Mouse (Mus musculus): Measurements from ENCODE around the gene Esr1. TPM values are rescaled to one million over a fixed set of nuclear protein-coding genes. Genes with fewer than 3 reads are reported as not detected.
"Not testable (repeated sequence)": the region's sequence is repeated elsewhere in the genome, so short reads cannot be mapped to it uniquely, and the experiment has no call there.

The Esr1 gene
- polyA plus RNA-seq, 1 experiment from 2014 or later, result 0.47 TPM

DNA sequence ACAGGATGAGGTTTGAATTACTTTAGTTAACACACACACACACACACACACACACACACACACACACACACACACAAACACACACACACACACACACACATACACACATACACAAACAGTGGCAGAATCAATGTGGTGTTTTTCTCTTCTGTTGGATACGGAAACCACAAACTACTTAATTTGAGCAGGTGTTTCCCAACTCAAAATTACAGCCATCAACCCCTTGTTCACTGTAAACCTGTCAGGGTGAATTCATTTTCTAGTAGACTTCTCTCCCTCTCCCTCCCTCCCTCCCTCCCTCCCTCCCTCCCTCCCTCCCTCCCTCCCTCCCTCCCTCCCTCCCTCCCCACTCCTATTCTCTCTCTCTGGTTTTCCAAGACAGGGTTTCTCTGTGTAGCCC is 8.0 kb downstream of the Esr1 start:
- DNase-seq (ENCODE audit: low spot score), result not testable (repeated sequence)

DNA sequence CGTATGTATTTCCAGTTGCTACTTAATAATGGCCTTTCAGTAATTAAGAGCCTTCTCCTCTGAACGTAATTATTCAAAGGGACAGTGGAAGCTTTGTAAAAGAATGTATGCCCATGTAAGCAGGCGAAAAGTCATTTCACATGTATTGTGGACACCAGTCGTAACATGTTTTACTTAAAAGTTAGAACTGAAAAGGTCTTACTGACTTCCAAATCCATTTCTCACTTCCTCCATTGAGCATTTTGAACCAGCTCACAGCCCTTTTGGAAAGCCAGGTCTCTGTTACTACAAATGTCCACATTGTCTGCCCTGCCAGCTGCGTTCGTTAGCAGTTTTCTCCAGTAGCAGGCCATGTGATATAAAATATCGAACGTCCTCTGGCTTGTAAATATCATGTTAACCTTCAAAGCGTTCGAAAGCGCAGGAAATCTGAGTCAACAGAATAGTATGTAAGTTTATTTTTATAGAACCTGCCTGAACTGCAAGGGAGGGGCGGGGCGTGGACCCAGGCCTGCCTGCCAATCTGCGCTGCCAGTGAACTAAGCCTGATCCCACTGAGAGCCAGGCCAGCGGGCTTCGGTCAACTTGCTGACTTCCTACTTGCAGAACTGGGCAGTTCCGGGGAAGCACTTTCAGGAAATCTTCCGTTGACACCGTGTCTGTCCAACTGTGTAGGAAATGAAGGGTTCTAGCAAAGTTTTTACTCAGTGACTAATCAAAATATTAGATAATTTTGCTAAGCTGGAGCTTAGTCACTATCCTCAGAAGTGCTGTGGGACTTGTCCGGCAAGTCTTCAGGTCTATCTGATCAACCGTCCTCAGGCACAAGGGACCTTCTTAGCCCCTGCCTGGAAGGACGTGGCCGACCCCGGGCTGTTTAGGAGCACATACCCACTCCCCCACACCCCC is 9.5 kb downstream of the Esr1 start:
- DNase-seq (ENCODE audit: low spot score), result no peak

DNA sequence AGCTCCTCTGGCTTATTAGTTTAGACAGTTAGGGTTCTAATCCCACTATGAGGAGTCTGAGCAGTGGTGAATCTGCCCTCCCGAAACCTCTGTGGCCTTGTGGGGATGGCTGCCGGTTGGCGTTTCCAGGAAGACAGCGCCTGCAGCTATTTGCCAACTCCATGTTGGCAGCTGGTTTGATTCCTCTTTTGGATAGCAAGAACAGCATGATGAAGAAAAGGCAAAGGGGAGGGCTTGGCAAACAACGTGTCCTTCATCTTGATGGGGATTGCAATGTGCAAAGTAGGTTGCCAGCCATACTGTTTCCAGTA is 10.1 kb downstream of the Esr1 start:
- DNase-seq (ENCODE audit: low spot score), result no peak

DNA sequence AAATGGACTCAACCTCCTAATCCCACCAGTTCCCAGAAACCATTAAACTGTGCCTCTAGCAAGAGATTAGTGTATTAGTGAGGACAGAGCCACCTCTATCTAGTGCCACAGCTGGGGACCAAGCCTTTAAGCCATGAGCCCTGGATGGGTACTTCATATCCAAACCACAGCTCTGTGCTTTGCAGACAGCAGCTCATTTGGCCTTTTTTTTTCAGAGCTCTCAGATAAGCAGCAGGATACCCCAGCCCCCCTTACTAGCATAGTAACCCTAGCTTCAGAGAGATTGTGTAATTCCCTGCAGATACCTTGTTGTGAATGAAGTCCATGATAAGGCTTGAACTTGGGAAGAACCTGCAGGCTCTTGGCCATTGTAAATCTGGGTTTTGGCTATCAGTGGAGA is 11.9 kb downstream of the Esr1 start:
- DNase-seq (ENCODE audit: low spot score), result no peak

DNA sequence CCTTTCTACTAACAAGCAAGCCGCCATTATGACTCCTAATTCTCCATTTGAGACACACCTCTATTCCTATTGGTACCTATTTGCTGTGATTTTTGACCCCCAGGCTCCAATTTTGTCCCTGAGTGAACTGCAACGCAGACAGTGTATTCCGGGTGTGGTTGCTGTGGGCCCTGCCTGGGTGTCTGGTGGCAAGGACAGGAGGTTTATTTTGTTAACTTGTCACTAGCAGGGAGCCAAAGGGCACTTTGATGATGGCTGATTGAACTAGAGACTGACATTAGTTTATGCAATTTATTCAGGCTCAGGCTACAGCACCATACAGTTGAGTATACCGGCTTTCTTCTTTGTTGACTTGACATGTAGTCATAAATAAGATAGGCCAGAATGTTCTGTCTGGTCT is 13.2 kb downstream of the Esr1 start:
- no peak for DNase-seq (ENCODE audit: low spot score)

DNA sequence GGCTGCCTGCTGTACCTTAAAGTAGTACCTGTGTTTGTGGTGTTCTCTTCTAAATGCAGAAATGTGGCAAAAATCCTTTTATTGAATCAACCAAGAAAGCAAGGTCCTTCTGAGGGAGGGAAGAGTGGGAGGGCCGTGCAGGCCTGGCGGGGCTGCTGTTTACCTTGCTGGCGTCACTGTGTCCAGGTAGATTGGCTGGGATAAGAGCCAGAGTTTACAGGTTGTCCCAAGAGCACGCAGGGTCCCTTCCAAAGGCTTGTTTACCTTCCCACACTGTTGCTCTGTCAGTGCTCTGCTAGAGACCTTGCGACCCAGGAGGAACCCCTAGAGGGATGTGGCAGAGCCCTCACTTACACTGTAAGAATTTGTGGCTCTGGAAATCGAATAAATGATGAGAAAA is 13.9 kb downstream of the Esr1 start:
- DNase-seq (ENCODE audit: low spot score), result no peak

DNA sequence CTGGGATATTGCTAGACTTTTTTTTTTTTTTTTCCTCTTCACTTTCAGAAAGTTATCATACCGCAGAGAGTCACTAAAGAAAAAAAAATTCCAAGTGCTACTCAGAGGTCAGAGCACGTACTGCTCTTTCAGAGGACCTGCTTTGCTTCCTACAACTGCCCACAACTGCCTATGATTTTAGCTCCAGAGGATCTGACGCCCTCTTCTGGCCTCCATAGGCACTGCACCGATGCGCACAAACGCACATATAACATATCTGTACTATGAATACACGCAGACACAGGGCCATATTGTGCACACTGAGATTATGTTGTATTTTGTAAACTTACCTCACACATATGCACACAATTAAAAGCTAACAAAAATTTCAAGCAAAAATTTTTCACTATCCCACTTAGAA is 15.0 kb downstream of the Esr1 start:
- no peak for DNase-seq (ENCODE audit: low spot score)

DNA sequence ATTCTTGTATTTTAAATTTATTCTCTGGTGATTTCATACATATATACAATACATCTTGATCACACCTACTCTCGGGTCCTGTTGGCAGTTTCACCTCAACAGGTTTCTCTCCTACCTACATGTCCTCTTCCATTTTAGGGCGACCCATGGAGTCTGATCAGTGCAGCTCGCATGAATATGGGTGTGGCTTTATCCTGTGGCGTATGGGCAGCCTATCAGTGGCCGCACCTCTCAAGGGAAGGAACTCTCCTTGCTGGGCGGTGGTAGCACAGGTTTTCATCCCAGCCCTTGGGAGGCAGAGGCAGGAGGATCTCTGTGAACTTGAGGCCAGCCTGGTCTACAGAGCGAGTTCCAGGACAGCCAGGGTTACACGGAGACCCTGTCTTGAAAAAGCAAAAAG is 15.6 kb downstream of the Esr1 start:
- DNase-seq (ENCODE audit: low spot score), result no peak

DNA sequence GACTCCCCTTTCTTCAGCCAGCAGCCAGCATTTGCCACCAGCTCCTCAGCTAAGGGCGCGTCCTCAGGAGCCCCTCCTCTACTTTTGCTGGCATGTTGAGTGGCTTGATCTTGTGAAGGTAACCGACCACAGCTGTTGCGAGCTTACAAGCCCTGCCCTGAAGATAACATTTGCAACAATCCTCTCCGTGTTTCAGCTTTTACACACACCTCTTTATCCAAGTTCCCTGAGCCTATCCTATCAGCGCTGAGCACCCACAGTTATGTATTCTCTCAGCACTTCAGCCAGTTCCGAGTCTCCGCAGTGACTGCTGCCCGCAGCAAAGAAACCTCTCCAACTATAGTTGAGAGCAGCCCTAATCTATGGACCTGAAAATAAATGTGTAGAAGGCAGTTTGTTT is 16.0 kb downstream of the Esr1 start:
- no peak for DNase-seq (ENCODE audit: low spot score)

DNA sequence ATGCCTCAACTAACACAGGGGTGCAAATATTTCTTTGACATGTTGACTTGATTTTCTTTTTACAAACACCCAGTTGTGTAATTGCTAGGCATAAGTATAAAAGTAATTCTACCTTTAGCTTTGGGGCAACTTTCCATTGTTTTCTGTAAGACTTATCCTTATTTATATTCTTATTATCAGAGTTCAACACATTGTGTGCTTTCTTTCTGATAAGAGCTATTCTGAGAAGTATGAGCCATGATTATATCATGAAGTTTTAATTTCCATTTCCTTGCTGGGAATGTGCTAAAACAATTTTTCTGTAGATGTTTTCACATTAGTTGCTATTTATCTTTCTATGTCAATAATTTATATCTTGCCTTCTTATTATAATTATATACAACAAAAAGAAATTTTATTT is 17.9 kb downstream of the Esr1 start:
- DNase-seq (ENCODE audit: low spot score), result no peak

DNA sequence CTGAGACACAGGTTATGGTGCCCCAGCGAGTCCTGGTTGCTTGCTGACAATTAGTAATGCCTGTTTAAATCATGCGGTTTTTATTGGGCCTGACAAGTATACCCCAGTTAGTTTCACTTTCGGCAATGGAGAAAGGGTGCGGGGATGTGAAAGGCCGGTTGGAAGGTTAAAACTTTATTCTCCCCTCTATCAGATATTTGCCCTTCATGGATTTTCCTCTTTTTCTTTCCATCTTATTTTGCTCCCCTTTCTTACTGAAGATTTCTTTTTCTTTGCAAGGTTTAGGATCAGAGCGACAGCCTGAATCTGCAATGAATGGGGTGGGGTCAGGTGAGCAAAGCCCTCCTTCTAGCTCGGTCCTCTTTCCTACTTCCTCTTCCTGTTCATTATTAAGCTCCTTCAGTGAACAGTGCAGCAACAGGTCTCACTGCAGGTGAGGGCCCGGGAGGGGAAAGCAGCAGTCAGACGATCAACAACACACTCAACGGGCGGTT is 20.9 kb downstream of the Esr1 start:
- DNase-seq (ENCODE audit: low spot score), result no peak

DNA sequence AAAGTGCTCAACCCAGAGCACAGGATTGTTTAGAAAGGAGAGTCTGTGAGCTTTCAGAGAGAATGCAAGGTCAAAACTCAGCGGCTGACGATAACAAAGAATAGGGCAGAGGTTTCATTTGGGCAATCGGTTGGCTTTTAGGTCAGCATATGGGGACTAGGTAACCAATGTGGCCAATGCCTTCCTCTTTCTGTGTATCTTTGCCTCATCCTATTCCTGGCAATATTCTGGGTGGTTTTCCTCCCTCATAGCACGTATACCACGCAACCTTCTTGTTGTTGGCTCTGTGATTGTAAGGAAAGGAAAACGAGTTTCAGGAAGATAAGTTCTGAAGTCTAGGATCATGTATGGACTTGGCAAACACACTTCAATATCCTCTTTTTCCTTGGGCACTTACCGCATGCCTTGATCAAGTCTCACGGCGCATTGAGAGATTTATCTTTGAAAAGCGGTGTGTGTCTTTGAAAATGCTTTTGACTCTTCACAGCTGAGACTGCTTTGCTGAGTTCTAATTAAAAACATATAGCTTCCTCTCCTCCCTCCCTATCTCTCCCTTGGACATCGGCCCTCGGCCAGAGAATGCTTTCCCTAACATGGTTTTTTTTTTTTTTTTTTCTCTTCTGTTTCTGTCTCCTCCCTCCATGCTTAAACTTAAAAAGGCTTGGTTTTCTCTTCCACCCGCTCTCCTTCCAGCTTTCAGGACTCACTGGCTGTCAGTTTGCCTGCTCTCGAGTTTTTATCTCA is 22.1 kb downstream of the Esr1 start:
- no peak for DNase-seq (ENCODE audit: low spot score)

DNA sequence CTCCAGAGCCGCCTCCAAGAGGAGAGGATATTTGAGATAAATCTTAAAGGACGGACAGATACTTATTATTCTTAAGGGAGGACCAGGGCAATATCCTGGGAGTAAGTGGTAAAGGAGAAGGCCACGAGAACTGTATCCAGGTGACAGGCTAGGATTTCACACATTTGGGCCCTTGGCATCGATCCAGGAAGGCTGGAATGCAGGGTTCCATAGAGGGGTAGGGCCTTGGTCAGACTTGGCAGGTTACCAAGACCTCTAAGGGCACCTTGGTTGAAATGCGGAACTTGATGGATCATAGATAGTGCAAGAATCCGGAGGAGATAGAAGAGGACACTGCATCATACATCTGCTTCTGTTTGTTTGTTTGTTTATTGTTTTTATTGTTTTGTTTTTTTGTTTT is 24.3 kb downstream of the Esr1 start:
- no peak for DNase-seq (ENCODE audit: low spot score)

DNA sequence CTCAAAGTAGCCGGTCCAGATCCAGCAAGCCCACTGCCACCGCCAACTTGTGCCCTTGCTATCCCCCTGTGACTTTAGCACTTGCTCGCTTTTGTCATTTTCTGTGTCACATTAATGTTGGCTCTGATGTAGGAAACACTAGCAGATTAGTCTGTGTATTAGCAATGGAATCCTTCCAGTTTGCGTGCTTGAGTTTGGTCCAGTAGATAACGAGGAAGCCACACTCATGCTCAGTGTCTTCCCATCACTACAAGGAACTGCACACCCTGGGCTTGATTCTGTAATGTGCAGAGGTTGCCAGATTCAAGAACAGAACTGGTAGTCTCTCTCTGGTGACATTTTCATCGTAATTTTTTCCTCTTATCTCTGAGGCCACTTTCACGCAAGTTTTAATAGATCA is 34.7 kb downstream of the Esr1 start:
- DNase-seq (ENCODE audit: low spot score), result no peak

DNA sequence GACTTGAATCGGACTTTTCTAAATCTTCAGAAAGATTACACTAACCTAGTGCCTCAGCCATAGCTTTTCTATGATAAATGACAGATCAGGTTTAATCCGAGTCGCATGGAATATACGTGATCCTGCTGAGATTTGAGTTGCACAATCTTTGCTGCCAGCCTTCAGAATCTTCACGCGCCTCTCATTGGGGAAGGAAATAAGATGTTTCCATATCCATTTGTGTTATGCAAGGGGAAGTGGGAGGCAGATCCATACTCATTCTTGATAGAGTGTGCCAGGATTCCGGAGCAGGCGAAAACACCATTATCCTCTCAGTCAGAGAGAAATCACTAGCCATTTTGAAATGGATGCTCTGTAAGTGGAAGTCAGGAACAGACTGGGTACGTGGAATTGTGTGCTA is 35.5 kb downstream of the Esr1 start:
- no peak for DNase-seq (ENCODE audit: low spot score)

DNA sequence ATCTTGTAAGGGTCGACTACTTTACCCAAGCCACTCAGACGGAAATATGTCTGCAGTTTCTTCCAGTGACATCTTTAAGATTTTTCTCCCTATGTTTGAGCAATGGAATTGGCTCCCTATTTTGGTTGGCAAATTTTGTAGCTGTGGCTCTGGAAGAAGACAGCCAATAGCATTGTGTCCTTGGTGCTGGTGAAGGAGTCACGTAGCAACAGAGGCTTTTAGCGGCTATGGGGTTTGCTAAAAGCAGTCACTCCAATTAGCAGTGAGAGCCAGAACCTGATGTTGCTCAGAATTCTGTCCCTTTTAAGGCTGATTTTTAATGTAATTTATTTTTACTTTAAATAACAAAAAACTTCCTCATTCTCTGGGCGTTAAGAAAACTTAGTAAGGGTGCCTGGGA is 54.0 kb downstream of the Esr1 start:
- no peak for DNase-seq (ENCODE audit: low spot score)

DNA sequence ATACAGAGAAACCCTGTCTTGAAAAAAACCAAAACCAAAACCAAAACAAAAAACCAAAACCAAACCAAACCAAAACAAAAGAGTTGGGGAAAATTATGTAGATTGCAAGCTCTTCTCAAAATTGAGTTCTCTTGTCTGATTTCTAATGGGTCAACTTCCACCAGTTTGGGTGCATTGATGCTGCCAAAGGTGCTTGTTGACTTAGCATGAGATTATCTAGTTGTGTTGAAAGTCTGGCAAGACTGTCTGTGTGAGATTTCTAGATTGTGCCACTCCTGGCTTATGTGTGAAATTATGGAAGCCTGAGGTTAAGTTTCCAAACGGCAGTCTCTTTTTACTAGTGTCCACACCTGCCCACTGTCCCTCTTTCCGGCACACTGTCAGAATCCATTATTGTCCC is 55.6 kb downstream of the Esr1 start:
- DNase-seq (ENCODE audit: low spot score), result no peak

DNA sequence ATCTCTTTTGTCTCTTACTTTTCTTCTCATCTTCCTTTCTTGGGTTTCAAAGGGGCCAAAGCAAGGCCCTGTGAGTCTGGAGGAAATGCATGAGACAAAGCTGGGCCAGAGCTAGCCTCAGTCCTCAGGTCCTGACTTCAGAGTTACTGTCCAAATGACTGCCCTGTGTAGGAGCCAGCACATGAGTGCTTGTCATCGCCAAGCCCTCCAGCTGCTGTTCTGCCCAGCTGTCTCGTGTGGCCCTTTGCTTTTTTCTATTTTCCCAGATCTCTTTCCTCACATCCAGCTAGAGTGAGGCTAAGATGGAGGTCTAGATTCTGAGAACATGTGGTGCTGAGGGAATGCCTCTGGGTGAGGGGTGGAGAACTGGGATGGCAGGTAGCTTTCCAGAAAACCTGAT is 58.7 kb downstream of the Esr1 start:
- DNase-seq (ENCODE audit: low spot score), result no peak

DNA sequence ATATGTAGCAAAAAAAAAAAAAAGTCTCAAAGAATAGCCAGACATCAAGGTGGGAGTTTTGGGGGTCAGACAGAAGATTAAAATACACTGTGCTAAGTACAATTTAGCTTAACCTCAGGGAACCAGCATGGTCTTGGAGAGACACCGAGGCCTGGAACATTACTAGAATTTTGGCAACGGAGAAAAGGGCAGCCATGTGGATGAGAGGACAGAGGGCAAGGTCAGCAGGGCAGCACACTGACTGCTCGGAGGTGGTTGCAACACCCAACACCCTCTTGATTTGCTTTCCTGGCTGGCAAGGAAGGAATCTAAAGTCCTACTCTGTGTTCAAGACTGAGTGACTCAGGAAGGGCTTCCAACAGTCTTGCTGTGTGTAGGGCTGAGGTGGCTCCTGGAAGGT is 60.5 kb downstream of the Esr1 start:
- no peak for DNase-seq (ENCODE audit: low spot score)

DNA sequence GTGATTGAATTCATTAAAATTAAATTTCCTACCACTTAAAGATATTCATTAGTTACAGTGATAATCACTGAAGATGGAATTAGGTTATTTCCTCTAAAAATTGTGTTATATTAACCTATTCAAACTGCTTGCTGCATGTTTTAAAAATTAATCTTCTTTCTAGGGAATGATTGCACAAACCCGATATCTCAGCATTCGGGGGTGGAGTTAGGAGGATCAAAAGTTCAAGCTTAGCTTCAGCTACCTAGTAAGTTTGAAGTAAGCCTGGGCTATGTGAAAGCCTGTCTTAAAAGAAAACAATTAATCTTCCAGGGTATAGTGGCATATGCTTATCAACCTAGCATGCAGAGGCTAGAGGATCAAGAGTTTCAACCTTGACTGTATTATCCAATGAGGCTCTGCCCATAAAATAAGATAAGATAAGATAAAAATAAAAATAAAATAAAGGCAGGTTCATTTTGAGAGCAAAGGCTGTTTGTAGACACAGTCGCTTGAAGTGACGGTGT is 62.0 kb downstream of the Esr1 start:
- DNase-seq (ENCODE audit: low spot score), result no peak

DNA sequence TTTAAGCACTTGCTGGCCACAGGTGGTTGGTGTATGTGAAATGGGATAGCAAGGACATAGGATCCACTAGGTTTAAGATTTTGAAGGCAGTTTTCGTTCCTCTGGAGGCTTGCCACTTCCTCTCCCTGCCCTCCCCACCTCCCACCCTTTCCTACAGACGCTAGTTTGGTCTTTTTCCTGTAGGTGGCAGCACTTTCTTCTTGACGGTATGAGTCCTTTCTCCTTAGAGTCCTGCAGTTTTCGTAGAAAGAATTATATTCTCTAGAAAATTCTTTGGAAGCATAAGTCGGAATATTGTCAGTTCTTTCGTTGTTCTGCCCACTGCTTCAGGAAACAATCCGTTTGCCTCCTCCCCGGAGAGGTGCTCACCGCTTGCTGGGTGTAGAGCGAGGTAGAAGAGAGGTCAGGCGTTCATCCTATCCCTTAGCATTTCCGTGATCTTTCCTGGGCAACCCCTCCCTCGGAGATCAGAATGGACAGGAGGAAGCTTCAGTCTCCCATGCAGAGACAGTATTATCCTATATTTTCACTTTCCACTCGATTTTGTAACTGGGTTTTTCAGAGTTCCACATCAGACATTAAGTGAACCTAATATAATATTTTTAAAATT is 63.7 kb downstream of the Esr1 start:
- DNase-seq (ENCODE audit: low spot score), result peak; percentile 45

DNA sequence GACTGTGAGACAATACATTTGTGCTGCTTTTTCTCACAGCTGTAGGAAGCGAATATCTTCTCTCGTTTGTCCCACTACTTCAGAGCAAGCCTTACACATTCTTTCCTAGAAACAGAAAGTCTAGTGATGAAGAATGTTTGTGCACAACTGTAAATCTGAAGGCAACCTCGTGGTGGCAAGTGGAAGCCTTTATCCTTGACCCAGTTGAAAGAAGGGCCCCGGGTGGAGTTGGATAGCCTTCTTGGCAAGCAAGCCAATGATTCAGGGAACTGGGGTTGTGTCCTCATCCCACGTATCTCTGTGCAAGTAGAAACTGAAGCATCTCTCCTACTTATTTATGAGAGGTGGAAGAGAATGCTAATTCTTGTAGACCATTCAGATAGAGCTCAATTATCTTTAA is 71.7 kb downstream of the Esr1 start:
- DNase-seq (ENCODE audit: low spot score), result no peak
